Mouse (Mus musculus): ENCODE measurements around the gene Cst9. TPM values are rescaled to one million over a fixed set of nuclear protein-coding genes. Genes with fewer than 3 reads are reported as not detected.

Cst9 gene
- 1 to 10 TPM; 2.5 to 4.0 TPM for total RNA-seq (2021)
- long read RNA-seq, experiment 1, result 0 reads
- long read RNA-seq, experiment 2, partial matches to known transcripts, result 0 of 1 reads
- long read RNA-seq, experiment 2, other reads (novel, unspliced or antisense), result 0 of 1 reads

- DNase-seq, result no peak
- intact Hi-C loops (cut with DNase I), result no loop called here
Measured at GRCm38 (mm10) chr2:148834912-148835311, at the start of gene Cst9. Gene Cst9, plus strand, starts transcription at chr2:148835147.

- no peak for DNase-seq
- intact Hi-C loops (cut with DNase I), result no loop called here
Measured at GRCm38 (mm10) chr2:148789142-148789541, 45.8 kb upstream of the Cst9 start, which contains the start of gene Cst12. Gene Cst12, plus strand, starts transcription at chr2:148789361.

- DNase-seq, result no peak
- intact Hi-C loops (cut with DNase I), result no loop called here
Measured at GRCm38 (mm10) chr2:148798485-148798884, 36.5 kb upstream of the Cst9 start, which contains the start of gene Cst8. Gene Cst8, plus strand, starts transcription at chr2:148798785.

- intact Hi-C loops (cut with DNase I), result no loop called here
- no peak for DNase-seq
Measured at GRCm38 (mm10) chr2:148801491-148801921, 33.4 kb upstream of the Cst9 start.

- no peak for DNase-seq
- intact Hi-C loops (cut with DNase I), result no loop called here
Measured at GRCm38 (mm10) chr2:148806696-148807095, 28.3 kb upstream of the Cst9 start.

- DNase-seq, result no peak
- intact Hi-C loops (cut with DNase I), result no loop called here
Measured at GRCm38 (mm10) chr2:148819909-148820308, 15.0 kb upstream of the Cst9 start, which contains the start of gene Cst13. Gene Cst13, plus strand, starts transcription at chr2:148820081.

- intact Hi-C loops (cut with DNase I), result no loop called here
- DNase-seq, result no peak
Measured at GRCm38 (mm10) chr2:148825986-148826385, 9.0 kb upstream of the Cst9 start.

GRCm38 (mm10) chr2:148838075-148838777, 3.3 kb downstream of the Cst9 start:
- DNase-seq, result no peak
- intact Hi-C loops (cut with DNase I), result no loop called here

GRCm38 (mm10) chr2:148839224-148839623, 4.3 kb downstream of the Cst9 start:
- intact Hi-C loops (cut with DNase I), result no loop called here
- no peak for DNase-seq

GRCm38 (mm10) chr2:148851116-148851906, 16.4 kb downstream of the Cst9 start:
- intact Hi-C loops (cut with DNase I), result loop anchor here (1.0 kb wide), 1 partner anchor 51 kb away; no protein-coding TSS in a partner anchor
- DNase-seq, result peak; percentile 75 to 86

- DNase-seq, result peak; percentile 7 to 10
- intact Hi-C loops (cut with DNase I), result no loop called here
Measured at GRCm38 (mm10) chr2:148856630-148857400, 21.9 kb downstream of the Cst9 start.

GRCm38 (mm10) chr2:148857506-148857905, 22.6 kb downstream of the Cst9 start:
- no peak for DNase-seq
- intact Hi-C loops (cut with DNase I), result no loop called here

GRCm38 (mm10) chr2:148860993-148861392, 26.0 kb downstream of the Cst9 start:
- intact Hi-C loops (cut with DNase I), result loop anchor here (10.0 kb wide), 1 partner anchor 186 kb away; the partner anchor contains the start of gene Nxt1

GRCm38 (mm10) chr2:148861693-148862092, 26.7 kb downstream of the Cst9 start:
- DNase-seq, result peak in 1 of 2 experiments; percentile 16
- intact Hi-C loops (cut with DNase I), result loop anchor here (10.0 kb wide), 1 partner anchor 187 kb away; the partner anchor contains the start of gene Nxt1

More at GRCm38 (mm10) chr2:148860993-148861392, 26.0 kb downstream of the Cst9 start:
- no peak for DNase-seq

GRCm38 (mm10) chr2:148864966-148865365, 30.0 kb downstream of the Cst9 start, which contains the start of gene 9230104L09Rik:
Gene 9230104L09Rik, minus strand, starts transcription at chr2:148865038.
- DNase-seq, result peak; percentile 24 to 34
- intact Hi-C loops (cut with DNase I), result loop anchor here (10.0 kb wide), 1 partner anchor 190 kb away; the partner anchor contains the start of gene Nxt1

GRCm38 (mm10) chr2:148868959-148869358, 34.0 kb downstream of the Cst9 start:
- intact Hi-C loops (cut with DNase I), result loop anchor here (10.0 kb wide), 1 partner anchor 194 kb away; the partner anchor contains the start of gene Nxt1
- DNase-seq, result no peak

- no peak for DNase-seq
- intact Hi-C loops (cut with DNase I), result no loop called here
Measured at GRCm38 (mm10) chr2:148870526-148870925, 35.6 kb downstream of the Cst9 start.

GRCm38 (mm10) chr2:148872860-148873259, 37.9 kb downstream of the Cst9 start:
- peak in 1 of 2 experiments; percentile 40 for DNase-seq
- intact Hi-C loops (cut with DNase I), result loop anchor here (2.0 kb wide), 1 partner anchor 22 kb away; no protein-coding TSS in a partner anchor

- no peak for DNase-seq
- intact Hi-C loops (cut with DNase I), result loop anchor here (1.0 kb wide), 1 partner anchor 22 kb away; no protein-coding TSS in a partner anchor
Measured at GRCm38 (mm10) chr2:148874224-148874616, 39.3 kb downstream of the Cst9 start.
